Mouse (Mus musculus) C2C12 (cell line): ENCODE measurements around the gene Ica1l. TPM values are rescaled to one million over a fixed set of nuclear protein-coding genes. Genes with fewer than 3 reads are reported as not detected.

Experiments used
- H3K27me3 ChIP-seq: one replicate; pipeline ENCODE4 v1.6.1; 2011; ENCODE audit not compliant: control insufficient read depth, insufficient read depth, insufficient read length
- H3K36me3 ChIP-seq: one replicate; pipeline ENCODE4 v1.6.1; 2011; ENCODE audit not compliant: control insufficient read depth, insufficient read depth
- H3K4me3 ChIP-seq: one replicate; pipeline ENCODE4 v1.5.1; 2011; ENCODE audit warnings: mild to moderate bottlenecking, control low read depth; ENCODE audit not compliant: poor library complexity, insufficient read depth, severe bottlenecking
- H3K79me2 ChIP-seq: one replicate; pipeline ENCODE4 v1.6.1; 2011; ENCODE audit not compliant: control insufficient read depth, insufficient read depth
- H3K79me3 ChIP-seq: one replicate; pipeline ENCODE4 v1.6.1; 2011; ENCODE audit warnings: low read depth, control low read depth
- H3ac ChIP-seq: one replicate; pipeline ENCODE3; 2011; ENCODE audit warnings: low read depth; ENCODE audit not compliant: control insufficient read depth, insufficient read length
- CEBPB ChIP-seq: IDR thresholded peaks from one replicate; pipeline ENCODE4 v1.6.1; 2011; ENCODE audit warnings: low read depth, mild to moderate bottlenecking, control low read depth, moderate library complexity
- CTCF ChIP-seq: IDR thresholded peaks from one replicate; pipeline ENCODE4 v1.5.1; 2011; ENCODE audit not compliant: control insufficient read depth, insufficient read depth, insufficient read length
- FOSL1 ChIP-seq: IDR thresholded peaks from one replicate; pipeline ENCODE4 v1.8.0; 2011; ENCODE audit warnings: mild to moderate bottlenecking, low read length; ENCODE audit not compliant: poor library complexity, insufficient read depth, severe bottlenecking
- MAX ChIP-seq: IDR thresholded peaks from one replicate; pipeline ENCODE4 v1.6.1; 2011; ENCODE audit warnings: mild to moderate bottlenecking, control low read depth
- MYOD1 ChIP-seq: IDR thresholded peaks from one replicate; pipeline ENCODE4 v1.6.1; 2011; ENCODE audit warnings: low read depth; ENCODE audit not compliant: control insufficient read depth, insufficient read length
- MYOG ChIP-seq: IDR thresholded peaks from one replicate; pipeline ENCODE4 v1.6.1; 2011; ENCODE audit not compliant: control insufficient read depth, insufficient read length; ENCODE audit errors: extremely low read depth
- USF1 ChIP-seq: IDR thresholded peaks from one replicate; pipeline ENCODE4 v1.6.1; 2011; ENCODE audit warnings: low read depth, mild to moderate bottlenecking, control low read depth, moderate library complexity
- polyA plus RNA-seq: library from polyadenylated mRNA; unstranded; fragments of >200 nt; fragmentation: generic; extraction: Trizol; gene quantifications from one replicate; pipeline ENCODE4 v1.2.1, GENCODE M21; 2012; ENCODE audit warnings: missing spikeins

Ica1l gene
- polyA plus RNA-seq, 1 experiment, result 0.06 TPM

DNA sequence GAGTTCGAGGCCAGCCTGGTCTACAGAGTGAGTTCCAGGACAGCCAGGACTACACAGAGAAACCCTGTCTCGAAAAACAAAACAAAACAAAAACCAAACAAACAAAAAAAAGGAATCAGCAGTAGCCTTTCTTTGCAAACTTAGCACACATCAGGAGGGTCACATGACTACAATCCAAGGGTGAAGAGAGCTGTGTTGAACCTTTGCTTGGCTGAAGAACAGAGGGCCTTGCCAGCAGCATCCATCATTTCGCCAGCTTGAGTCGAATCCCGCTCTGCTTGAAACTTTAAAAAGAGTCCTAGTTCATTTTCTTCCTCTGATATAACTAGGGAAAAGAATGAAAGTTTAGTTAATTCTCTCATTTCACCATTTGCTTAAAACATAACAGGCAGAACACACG lies 27.5 kb downstream of the Ica1l start:
- Histone ChIP-seq H3K79me2 (no peaks in the 10 kb centered on the region), H3K4me3 (no peak overlapping the region), H3ac (no peak overlapping the region), H3K36me3 (no peaks in the 10 kb centered on the region), H3K27me3 (no peaks in the 10 kb centered on the region), H3K79me3 (no peaks in the 10 kb centered on the region)
- TF ChIP-seq MYOG, result no peak

DNA sequence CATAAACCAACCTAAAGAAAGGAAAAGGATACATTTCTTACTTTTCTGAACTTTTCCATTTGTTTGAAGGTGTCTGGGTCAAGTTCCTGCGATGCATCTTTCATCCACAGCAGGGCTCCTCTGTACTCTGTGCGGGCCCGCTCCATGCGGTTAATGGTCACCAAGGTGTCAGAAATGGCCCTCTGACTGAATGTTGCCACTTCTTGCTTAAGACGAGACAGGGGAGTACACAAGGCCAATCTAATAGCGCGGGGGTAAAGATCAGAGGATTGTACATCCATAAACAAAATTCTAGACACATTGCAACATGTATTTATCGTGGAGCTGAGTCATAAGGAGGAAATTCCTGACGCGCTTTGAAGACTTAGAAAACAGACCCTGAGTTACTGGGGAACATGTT lies 29.2 kb downstream of the Ica1l start:
- Histone ChIP-seq H3K36me3 (no peaks in the 10 kb centered on the region), H3K4me3 (no peak overlapping the region), H3K27me3 (no peaks in the 10 kb centered on the region), H3K79me3 (no peaks in the 10 kb centered on the region), H3ac (no peak overlapping the region), H3K79me2 (no peaks in the 10 kb centered on the region)
- TF ChIP-seq USF1, result no peak
- no peak for TF ChIP-seq MAX
- no peak for TF ChIP-seq CEBPB
- no peak for TF ChIP-seq MYOG
- TF ChIP-seq CTCF, result no peak
- TF ChIP-seq MYOD1, result no peak
- no peak for TF ChIP-seq FOSL1

DNA sequence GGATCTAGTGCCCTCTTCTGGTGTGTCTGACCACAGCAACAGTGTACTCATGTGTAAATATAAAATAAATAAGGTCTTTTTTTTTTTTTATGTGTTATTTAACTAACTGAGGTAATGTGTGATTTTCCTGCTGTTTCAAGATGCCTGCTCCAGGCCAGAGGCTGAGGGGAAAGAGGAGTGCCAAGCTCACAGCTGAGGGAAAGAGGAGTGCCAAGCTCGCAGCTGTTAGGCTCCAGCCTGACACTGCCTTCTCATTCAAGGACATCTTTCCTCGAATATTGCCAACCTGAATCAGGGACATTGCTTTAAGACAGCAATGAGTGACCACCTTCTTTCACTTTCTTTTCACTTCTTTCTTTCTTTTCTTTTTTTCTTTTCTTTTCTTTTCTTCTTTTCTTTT lies 34.2 kb downstream of the Ica1l start:
- Histone ChIP-seq H3K79me2 (no peaks in the 10 kb centered on the region), H3K27me3 (no peaks in the 10 kb centered on the region), H3ac (no peak overlapping the region), H3K4me3 (no peak overlapping the region), H3K79me3 (no peaks in the 10 kb centered on the region), H3K36me3 (no peaks in the 10 kb centered on the region)
- TF ChIP-seq FOSL1 (no peak), CTCF (no peak), MYOG (no peak), MAX (no peak), USF1 (no peak), CEBPB (no peak), MYOD1 (no peak)

DNA sequence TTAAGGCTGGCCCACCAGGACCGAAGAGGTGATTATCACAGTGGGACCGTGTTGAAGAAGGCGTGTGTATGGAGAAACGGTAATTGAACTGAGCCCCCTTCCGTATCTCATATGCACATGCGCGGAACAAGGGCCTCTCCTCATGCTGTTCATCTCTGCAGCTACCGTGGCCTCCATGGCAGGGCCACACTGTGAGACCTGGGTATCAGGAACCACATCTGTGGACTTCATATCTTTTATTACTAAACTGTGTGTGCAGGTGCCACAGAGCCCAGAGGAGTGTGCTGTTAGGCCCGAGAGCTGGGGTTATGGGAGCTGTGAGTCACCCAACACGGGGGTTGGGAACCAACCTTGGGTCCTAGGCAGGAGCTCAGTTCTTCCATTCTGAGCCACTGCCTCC lies 35.6 kb downstream of the Ica1l start:
- Histone ChIP-seq H3K36me3 (no peaks in the 10 kb centered on the region), H3K4me3 (no peak overlapping the region), H3K79me3 (no peaks in the 10 kb centered on the region), H3ac (no peak overlapping the region), H3K79me2 (no peaks in the 10 kb centered on the region), H3K27me3 (no peaks in the 10 kb centered on the region)
- TF ChIP-seq MAX (no peak), USF1 (no peak), CEBPB (no peak), FOSL1 (no peak), CTCF (no peak)

- H3K36me3 ChIP-seq, result no peaks in the 10 kb centered on the region
- H3K27me3 ChIP-seq, result no peaks in the 10 kb centered on the region
- TF ChIP-seq CEBPB (no peak), MAX (peak; percentile 16)
- H3K79me3 ChIP-seq, result no peaks in the 10 kb centered on the region
- no peak overlapping the region for H3K4me3 ChIP-seq
- no peak overlapping the region for H3ac ChIP-seq
- H3K79me2 ChIP-seq, result no peaks in the 10 kb centered on the region
These were observed 42.7 kb downstream of the Ica1l start for GRCm38 (mm10) chr1:60000319-60000718.

DNA sequence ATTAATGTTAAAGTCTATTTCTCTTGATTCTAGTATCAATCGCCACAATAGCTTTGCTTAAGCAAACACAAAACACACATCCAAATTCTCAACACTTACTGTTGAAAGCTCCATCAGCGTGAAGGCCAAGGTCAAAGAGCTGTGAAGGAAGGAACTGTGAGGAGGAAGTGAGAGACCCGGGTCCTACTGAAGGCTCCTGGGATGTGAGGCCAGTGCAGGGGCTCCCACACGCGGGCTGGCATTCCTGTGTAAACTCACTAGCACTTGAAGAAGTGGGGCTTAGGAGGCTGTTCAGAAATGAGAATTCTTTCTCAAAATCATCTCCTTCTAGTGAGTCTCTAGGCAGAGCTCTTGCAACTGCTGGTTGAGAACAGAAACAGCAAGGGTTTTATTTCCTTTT lies 45.6 kb downstream of the Ica1l start:
- H3K27me3 ChIP-seq, result no peaks in the 10 kb centered on the region
- H3K4me3 ChIP-seq, result no peak overlapping the region
- TF ChIP-seq CEBPB, result no peak
- no peak for TF ChIP-seq MAX
- TF ChIP-seq MYOD1, result no peak
- no peak for TF ChIP-seq MYOG
- no peak for TF ChIP-seq FOSL1
- TF ChIP-seq USF1, result no peak
- TF ChIP-seq CTCF, result no peak
- H3ac ChIP-seq, result no peak overlapping the region
- H3K79me3 ChIP-seq, result no peaks in the 10 kb centered on the region
- H3K79me2 ChIP-seq, result no peaks in the 10 kb centered on the region
- H3K36me3 ChIP-seq, result no peaks in the 10 kb centered on the region

DNA sequence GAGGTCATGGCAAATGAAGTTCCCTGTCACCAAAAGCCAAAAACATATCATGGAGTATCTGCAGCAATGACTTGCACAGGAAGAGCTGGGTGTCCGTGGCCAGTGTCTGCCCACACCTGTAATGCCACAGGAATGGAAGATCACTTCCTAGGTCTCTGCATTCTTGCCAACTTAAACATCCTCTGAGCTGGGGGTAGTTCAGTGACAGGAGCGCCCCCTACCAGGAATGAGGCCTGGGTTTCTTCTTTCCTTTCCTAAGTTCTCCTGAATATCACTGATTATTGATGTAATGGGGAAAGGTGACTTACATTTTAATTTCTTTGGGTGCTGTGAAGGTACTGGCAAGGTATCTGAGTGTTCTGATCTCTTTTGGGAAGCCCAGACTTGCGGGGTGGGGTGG lies 47.3 kb downstream of the Ica1l start:
- Histone ChIP-seq H3K4me3 (no peak overlapping the region), H3K27me3 (no peaks in the 10 kb centered on the region), H3K36me3 (no peaks in the 10 kb centered on the region), H3K79me2 (no peaks in the 10 kb centered on the region), H3K79me3 (no peaks in the 10 kb centered on the region), H3ac (no peak overlapping the region)
- TF ChIP-seq MAX (no peak), MYOG (no peak), CEBPB (no peak), MYOD1 (no peak), USF1 (no peak), CTCF (no peak)
